Mouse (Mus musculus): ENCODE results near the gene Nepn. TPM values are rescaled to one million over a fixed set of nuclear protein-coding genes. Genes with fewer than 3 reads are reported as not detected.
A peak's percentile ranks its signal among the peaks of the same experiment; 100 is the strongest.

Gene Nepn
- total RNA-seq, 1 experiment: not detected

GRCm38 (mm10) chr10:52426314-52426980 lies 37.7 kb downstream of the Nepn start:
- in situ Hi-C loops (cut with MboI; ENCODE audit: low sequenced_read_pairs in 2 of 2, unreplicated experiment in 2 of 2): no loop called here
- peaks cover 7 to 12% of the 10 kb centered on the region in 2 experiments; a peak in 3 of 4 replicates for H3K4me1 ChIP-seq (ENCODE audit: control insufficient read depth in 2 of 2, insufficient read depth in 2 of 2, low read length in 2 of 2, poor library complexity in 1 of 2)
- H3K4me3 ChIP-seq (ENCODE audit: insufficient read depth in 1 of 2, low read depth in 1 of 2, low read length in 2 of 2, poor library complexity in 1 of 2, severe bottlenecking in 1 of 2): no peak overlapping the region
- no peak overlapping the region for H3K9ac ChIP-seq (ENCODE audit: insufficient read depth, low read depth, low read length, poor library complexity, severe bottlenecking)
- peaks cover 4% of the 10 kb centered on the region for H3K36me3 ChIP-seq (ENCODE audit: control insufficient read depth, insufficient read depth, low read length, poor library complexity, severe bottlenecking)
- H3K9me3 ChIP-seq (ENCODE audit: control insufficient read depth, insufficient read depth, low read depth, low read length): no peaks in the 10 kb centered on the region
- no peak overlapping the region for H3K27ac ChIP-seq (ENCODE audit: insufficient read depth, low read depth, low read length, poor library complexity, severe bottlenecking)
- no peak for DNase-seq (ENCODE audit: low read depth, low spot score)
- no peak for TF ChIP-seq ZC3H11A (IDR thresholded peaks at IDR 0.05; ENCODE audit: borderline replicate concordance, low read depth, low read length)
- no peak for TF ChIP-seq HCFC1 (IDR thresholded peaks at IDR 0.05; ENCODE audit: borderline replicate concordance, insufficient read depth, low read length)
- no peak for TF ChIP-seq MAFK (IDR thresholded peaks at IDR 0.05; ENCODE audit: insufficient read depth, low read depth, low read length)
- no peak for TF ChIP-seq CHD2 (IDR thresholded peaks at IDR 0.05; ENCODE audit: low read depth, low read length)
- TF ChIP-seq ZNF384 (IDR thresholded peaks at IDR 0.05; ENCODE audit: low read depth, low read length): no peak

GRCm38 (mm10) chr10:52427634-52428415 lies 39.1 kb downstream of the Nepn start:
- H3K9me3 ChIP-seq (ENCODE audit: control insufficient read depth, insufficient read depth, low read depth, low read length): no peaks in the 10 kb centered on the region
- in situ Hi-C loops (cut with MboI; ENCODE audit: low sequenced_read_pairs in 2 of 2, unreplicated experiment in 2 of 2): no loop called here

GRCm38 (mm10) chr10:52430953-52431352 lies 42.2 kb downstream of the Nepn start:
- in situ Hi-C loops (cut with MboI; ENCODE audit: low sequenced_read_pairs in 2 of 2, unreplicated experiment in 2 of 2): no loop called here
- H3K4me1 ChIP-seq (ENCODE audit: control insufficient read depth in 2 of 2, insufficient read depth in 2 of 2, low read length in 2 of 2, poor library complexity in 1 of 2): peaks cover 5 to 8% of the 10 kb centered on the region in 2 experiments; a peak in 3 of 4 replicates
- H3K36me3 ChIP-seq (ENCODE audit: control insufficient read depth, insufficient read depth, low read length, poor library complexity, severe bottlenecking): peaks cover 9% of the 10 kb centered on the region
- DNase-seq (ENCODE audit: low read depth, low spot score): no peak
- H3K27ac ChIP-seq (ENCODE audit: insufficient read depth, low read depth, low read length, poor library complexity, severe bottlenecking): no peak overlapping the region
- no peaks in the 10 kb centered on the region for H3K9me3 ChIP-seq (ENCODE audit: control insufficient read depth, insufficient read depth, low read depth, low read length)
- TF ChIP-seq ZC3H11A (IDR thresholded peaks at IDR 0.05; ENCODE audit: borderline replicate concordance, low read depth, low read length) (no peak), CHD2 (IDR thresholded peaks at IDR 0.05; ENCODE audit: low read depth, low read length) (no peak), HCFC1 (IDR thresholded peaks at IDR 0.05; ENCODE audit: borderline replicate concordance, insufficient read depth, low read length) (no peak), MAFK (IDR thresholded peaks at IDR 0.05; ENCODE audit: insufficient read depth, low read depth, low read length) (no peak), ZNF384 (IDR thresholded peaks at IDR 0.05; ENCODE audit: low read depth, low read length) (no peak)
- no peak overlapping the region for H3K9ac ChIP-seq (ENCODE audit: insufficient read depth, low read depth, low read length, poor library complexity, severe bottlenecking)
- H3K4me3 ChIP-seq (ENCODE audit: insufficient read depth in 1 of 2, low read depth in 1 of 2, low read length in 2 of 2, poor library complexity in 1 of 2, severe bottlenecking in 1 of 2): no peak overlapping the region

More at GRCm38 (mm10) chr10:52427634-52428415, 39.1 kb downstream of the Nepn start:
- no peak for TF ChIP-seq MAFK (IDR thresholded peaks at IDR 0.05; ENCODE audit: insufficient read depth, low read depth, low read length)
- Histone ChIP-seq H3K4me3 (ENCODE audit: insufficient read depth in 1 of 2, low read depth in 1 of 2, low read length in 2 of 2, poor library complexity in 1 of 2, severe bottlenecking in 1 of 2) (no peak overlapping the region), H3K27ac (ENCODE audit: insufficient read depth, low read depth, low read length, poor library complexity, severe bottlenecking) (peak overlapping the region; percentile 43; the same call in 1 of the 2 replicates), H3K36me3 (ENCODE audit: control insufficient read depth, insufficient read depth, low read length, poor library complexity, severe bottlenecking) (peaks cover 6% of the 10 kb centered on the region), H3K9ac (ENCODE audit: insufficient read depth, low read depth, low read length, poor library complexity, severe bottlenecking) (no peak overlapping the region), H3K4me1 (ENCODE audit: control insufficient read depth in 2 of 2, insufficient read depth in 2 of 2, low read length in 2 of 2, poor library complexity in 1 of 2) (peaks cover 7 to 12% of the 10 kb centered on the region in 2 experiments; a peak in 3 of 4 replicates)
- DNase-seq (ENCODE audit: low read depth, low spot score): no peak

- no peak overlapping the region for H3K9ac ChIP-seq (ENCODE audit: insufficient read depth, low read depth, low read length, poor library complexity, severe bottlenecking)
- no peak for DNase-seq (ENCODE audit: low read depth, low spot score)
- in situ Hi-C loops (cut with MboI; ENCODE audit: low sequenced_read_pairs in 2 of 2, unreplicated experiment in 2 of 2): no loop called here
- H3K9me3 ChIP-seq (ENCODE audit: control insufficient read depth, insufficient read depth, low read depth, low read length): no peaks in the 10 kb centered on the region
- TF ChIP-seq ZC3H11A (IDR thresholded peaks at IDR 0.05; ENCODE audit: borderline replicate concordance, low read depth, low read length): no peak
- TF ChIP-seq MAFK (IDR thresholded peaks at IDR 0.05; ENCODE audit: insufficient read depth, low read depth, low read length): no peak
- TF ChIP-seq ZNF384 (IDR thresholded peaks at IDR 0.05; ENCODE audit: low read depth, low read length): no peak
- TF ChIP-seq HCFC1 (IDR thresholded peaks at IDR 0.05; ENCODE audit: borderline replicate concordance, insufficient read depth, low read length): no peak
- TF ChIP-seq CHD2 (IDR thresholded peaks at IDR 0.05; ENCODE audit: low read depth, low read length): no peak
- no peak overlapping the region for H3K27ac ChIP-seq (ENCODE audit: insufficient read depth, low read depth, low read length, poor library complexity, severe bottlenecking)
- H3K4me3 ChIP-seq (ENCODE audit: insufficient read depth in 1 of 2, low read depth in 1 of 2, low read length in 2 of 2, poor library complexity in 1 of 2, severe bottlenecking in 1 of 2): no peak overlapping the region
- H3K4me1 ChIP-seq (ENCODE audit: control insufficient read depth in 2 of 2, insufficient read depth in 2 of 2, low read length in 2 of 2, poor library complexity in 1 of 2): no peaks in the 10 kb centered on the region
- H3K36me3 ChIP-seq (ENCODE audit: control insufficient read depth, insufficient read depth, low read length, poor library complexity, severe bottlenecking): peaks cover 11% of the 10 kb centered on the region
Observed at GRCm38 (mm10) chr10:52434836-52435235, 46.1 kb downstream of the Nepn start.

Other genes with a start within 250 kb of the Nepn start
- 0.04 TPM in 1 of 2 replicates, not detected in the other for gene Ros1, start 193.7 kb upstream of the Nepn start, total RNA-seq (2012; rRNA removed)
- gene Dcbld1, start 155.4 kb upstream of the Nepn start, total RNA-seq (2012; rRNA removed): 32.5 and 33.2 TPM in 2 replicates
- gene Gm26741, start 30.2 kb upstream of the Nepn start, total RNA-seq (2012; rRNA removed): not detected in 2 replicates
- 6.9 and 9.1 TPM in 2 replicates for gene Gopc, start 6.8 kb upstream of the Nepn start, total RNA-seq (2012; rRNA removed)
- gene Nus1, start 28.6 kb downstream of the Nepn start, total RNA-seq (2012; rRNA removed): 34.4 and 38.4 TPM in 2 replicates